Mouse (Mus musculus) c-Kit-positive CD71-positive TER-119-positive erythroid progenitor cells, embryonic 14.5 days (primary cell): ENCODE data around the gene Gnptab.

Experiments used
- DNase-seq: peaks from one replicate; pipeline ENCODE4 v3.0.0-alpha.2; 2013; ENCODE audit warnings: low spot score

Gene Gnptab

DNA sequence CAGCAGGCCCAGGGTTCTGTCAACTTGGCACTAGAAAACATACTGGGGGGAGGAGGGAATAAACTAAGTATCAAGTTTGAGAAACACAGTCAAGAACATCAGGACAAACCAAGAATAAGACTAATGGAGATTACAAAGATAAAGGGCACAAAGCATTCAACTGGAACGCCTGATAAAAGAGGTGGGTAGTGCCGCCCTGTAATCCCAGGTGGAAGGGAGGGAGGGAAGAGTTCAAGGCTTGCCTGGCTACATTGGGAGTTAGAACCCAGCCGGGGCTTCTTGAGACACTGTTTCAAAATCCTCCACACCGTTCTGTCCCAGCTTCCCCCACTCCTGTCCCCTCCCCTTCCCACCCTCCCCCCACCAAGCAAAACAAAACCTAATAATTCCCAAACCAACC is 1.3 kb upstream of the Gnptab start:
- no peak for DNase-seq

DNA sequence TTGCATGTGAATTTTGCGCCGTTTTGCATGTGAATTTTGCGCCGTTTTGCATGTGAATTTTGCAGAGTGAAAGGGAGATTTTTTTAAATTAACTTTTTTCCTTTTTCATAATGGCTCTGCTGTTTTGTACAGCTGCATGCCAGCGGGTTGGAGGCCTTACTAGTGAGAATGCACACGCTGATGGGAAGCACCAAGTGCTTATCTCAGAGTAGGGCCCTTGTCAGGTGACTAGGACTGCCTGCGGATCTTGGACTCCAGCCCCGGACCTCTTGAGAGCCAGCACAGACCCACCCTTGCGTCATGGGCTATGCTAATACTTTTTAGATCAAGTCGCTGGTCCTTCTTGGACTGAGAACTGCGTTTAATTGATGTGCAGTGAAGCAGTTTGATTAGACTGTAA is 1.1 kb downstream of the Gnptab start:
- peak; percentile 55 for DNase-seq

- no peak for DNase-seq
These were observed 1.6 kb downstream of the Gnptab start for GRCm38 (mm10) chr10:88380430-88381060.

DNA sequence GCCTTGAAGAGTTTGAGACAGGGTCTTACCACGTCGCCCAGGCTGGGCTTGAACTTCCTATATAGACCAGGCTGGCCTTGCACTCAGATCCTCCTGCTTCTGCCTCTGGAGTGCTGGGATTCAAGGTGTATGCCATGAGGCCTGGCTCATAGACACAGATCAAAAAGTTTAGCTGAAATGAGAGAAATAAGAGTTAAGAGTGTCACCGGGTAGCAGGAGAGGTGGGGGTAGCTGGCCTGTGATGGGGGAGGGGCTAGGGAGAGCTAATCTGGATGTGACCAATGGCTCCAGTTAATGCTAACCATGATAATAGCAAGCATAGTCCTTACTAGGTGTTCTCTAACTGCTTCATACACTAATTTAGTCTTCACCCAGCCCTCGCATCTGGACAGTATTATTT is 2.4 kb downstream of the Gnptab start:
- DNase-seq: no peak

DNA sequence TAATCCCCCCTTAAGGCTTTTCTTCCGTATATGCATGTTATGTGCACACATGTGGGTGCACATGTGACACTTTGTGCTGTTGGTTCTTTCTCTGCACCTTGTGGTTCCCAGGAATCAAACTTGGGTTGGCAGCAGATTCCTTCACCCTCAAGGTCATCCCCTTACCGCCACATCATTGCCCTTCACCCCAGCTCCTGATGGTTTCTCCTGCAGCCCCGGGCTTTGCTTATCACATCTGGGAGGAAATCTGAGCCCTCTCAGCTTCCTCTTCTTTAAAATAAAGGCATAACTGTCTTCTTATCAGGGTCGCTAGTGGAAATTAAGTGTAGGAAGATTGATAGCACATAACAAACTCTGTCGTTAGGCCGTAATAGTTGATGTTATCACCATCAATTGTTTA is 3.1 kb downstream of the Gnptab start:
- no peak for DNase-seq

DNA sequence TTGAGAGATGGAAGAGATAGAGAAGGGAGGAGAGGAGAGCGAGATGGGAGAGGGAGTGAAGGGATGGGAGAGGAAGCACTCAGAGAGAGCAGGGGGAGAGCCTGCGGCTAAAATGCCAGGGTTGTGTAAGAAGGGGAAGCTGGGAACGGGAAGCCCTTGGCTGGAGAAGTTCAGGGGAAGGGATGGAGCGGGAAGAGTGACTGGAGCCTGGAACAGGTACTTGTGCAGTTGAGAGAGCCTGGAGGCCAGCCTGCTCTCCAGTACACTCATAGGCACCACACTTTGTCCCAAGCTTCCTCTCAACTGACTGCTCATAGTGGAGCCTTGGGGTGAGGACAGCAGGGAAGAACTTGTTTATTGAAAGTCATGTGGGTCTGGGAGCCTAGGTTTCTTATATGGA is 4.5 kb downstream of the Gnptab start:
- no peak for DNase-seq

DNA sequence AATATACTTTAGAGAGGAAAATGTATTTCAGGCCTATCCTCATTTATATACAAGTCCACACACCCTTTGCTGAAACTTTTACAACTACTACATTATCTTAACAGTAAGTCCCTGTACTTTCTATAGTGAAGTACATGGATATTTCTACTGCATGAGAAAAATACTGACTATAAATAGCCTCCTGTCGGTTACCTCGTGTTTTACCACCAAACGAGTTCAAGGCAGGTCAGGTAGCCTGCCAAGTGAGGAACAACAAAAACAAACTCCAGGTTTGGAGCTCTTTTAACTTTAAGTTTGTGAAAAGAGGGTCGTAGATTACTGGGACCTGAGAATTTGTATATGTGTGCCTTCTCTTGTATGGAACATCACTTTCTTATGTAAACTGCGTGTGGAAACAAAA is 5.1 kb downstream of the Gnptab start:
- no peak for DNase-seq

DNA sequence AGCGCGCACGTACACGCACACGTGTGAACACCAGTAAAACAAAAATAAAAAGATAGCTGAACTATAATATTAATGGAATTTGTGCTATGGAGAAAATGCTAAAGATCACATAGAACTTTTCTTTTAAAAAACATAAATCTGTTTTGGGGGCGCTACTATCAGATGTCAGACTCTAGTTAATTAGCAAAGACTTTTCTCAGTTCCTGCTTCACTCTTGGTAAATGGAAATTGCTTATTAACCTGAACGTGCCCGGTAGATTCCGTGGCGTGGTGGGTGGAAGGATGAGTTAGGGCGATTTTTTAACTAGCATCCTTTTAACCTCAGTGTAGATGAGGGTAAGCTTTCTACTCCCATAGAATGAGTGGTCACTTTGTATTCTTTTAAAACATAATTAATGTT is 6.4 kb downstream of the Gnptab start:
- DNase-seq: no peak

DNA sequence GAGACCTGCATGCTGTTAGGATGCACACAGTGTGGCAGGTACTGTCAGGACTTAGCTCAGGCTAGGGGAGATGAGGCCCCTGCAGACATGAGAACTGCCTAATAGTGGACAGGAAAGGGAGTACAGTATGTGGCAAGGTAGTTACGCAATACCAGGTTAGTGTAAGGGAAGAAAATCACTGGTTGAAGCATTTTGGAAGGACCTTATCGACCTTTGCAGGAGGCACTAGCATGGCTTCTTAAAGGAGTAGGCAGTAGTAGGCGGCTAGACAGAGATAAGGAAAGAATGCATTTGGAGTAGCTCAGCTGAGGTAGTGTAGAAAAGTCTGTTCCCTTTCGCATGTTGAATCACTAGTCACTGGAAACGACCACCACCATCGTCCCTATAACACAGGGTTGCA is 6.8 kb downstream of the Gnptab start:
- DNase-seq: peak; percentile 44

- DNase-seq: no peak
These were observed 7.3 kb downstream of the Gnptab start for GRCm38 (mm10) chr10:88386251-88386650.

DNA sequence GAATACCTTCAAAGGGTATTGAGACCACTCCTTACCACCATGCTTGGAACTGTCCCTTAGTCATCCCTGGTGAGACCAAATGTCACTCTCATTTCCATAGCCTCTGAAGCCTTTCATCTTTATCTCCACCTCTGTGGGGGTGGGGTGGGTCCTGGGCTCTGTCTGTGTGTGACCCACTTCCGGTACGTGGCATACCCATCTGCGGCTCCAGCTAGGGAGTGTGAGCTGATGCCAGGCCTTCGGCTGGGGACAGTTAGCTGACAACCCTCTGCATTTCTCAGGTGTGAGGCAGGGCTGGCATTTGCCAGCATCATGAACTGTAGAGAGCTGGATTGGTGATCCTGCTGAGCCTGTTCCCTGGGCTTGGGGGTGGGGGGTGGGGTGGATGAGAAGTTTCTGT is 10.6 kb downstream of the Gnptab start:
- no peak for DNase-seq

DNA sequence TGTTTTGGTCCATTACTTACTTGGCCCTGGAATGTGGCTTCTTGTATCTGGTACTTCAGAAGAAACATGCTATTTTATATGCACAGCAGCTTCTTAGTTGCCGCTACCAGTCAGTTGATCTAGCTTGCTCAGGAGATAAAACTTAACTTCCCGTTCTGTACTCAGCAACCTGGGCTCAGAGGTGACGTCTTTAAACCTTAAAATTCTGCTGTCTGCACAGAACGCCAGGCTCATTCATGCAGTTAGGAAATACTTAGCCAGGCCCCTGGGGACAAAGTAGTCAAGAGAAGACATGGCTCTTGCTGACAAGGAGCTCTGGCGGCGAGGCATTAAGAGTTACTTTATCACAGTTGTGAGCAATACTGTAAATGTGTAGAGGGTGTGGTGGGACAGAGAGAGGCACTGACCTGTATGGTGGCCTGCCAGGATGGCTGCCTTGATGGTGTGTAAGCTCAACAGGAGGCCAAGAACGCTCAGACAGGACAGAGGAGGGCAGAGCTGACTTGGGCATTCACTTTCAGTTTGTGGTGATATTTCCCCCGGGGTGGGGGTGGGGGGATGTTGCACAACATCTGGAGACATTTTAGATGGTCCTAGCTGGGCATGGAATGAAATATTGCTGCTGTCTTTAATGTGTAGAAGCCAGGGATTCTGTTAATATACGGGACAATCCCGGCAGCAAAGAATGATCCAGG is 11.3 kb downstream of the Gnptab start:
- DNase-seq: no peak

GRCm38 (mm10) chr10:88391495-88391894 is 12.6 kb downstream of the Gnptab start:
- no peak for DNase-seq

GRCm38 (mm10) chr10:88392181-88392847 is 13.4 kb downstream of the Gnptab start:
- DNase-seq: no peak

DNA sequence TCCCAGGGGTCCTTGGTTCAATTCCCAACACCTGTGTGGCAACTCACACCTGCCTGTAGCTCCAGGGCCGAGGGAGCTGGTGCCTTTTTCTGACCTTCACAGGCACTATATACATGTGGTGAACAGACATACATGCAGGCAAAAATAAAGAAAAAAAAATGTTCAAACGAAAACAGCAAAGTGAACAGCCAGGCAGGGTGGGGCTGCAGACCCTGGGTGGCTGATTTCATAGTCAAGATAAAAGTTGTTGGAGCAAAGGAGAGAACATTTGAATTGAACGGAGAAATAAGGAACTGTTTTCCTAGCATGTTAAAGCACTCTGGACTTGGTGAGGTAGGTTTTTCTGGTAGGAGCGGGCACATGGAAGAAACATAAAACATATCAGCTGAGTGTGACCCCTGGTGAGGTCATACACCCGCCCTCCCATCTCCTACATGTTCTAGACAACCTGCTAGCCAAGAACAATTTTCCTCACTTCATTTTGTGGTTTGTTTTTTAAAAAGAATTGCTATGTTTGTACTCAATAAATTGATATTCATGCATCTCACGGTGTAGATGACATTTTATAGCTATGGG is 19.8 kb downstream of the Gnptab start:
- no peak for DNase-seq

GRCm38 (mm10) chr10:88399271-88399670 is 20.3 kb downstream of the Gnptab start:
- DNase-seq: no peak

- no peak for DNase-seq
These were observed 24.1 kb downstream of the Gnptab start for GRCm38 (mm10) chr10:88403021-88403420.

- DNase-seq: no peak
These were observed 25.3 kb downstream of the Gnptab start for GRCm38 (mm10) chr10:88404220-88404619.

DNA sequence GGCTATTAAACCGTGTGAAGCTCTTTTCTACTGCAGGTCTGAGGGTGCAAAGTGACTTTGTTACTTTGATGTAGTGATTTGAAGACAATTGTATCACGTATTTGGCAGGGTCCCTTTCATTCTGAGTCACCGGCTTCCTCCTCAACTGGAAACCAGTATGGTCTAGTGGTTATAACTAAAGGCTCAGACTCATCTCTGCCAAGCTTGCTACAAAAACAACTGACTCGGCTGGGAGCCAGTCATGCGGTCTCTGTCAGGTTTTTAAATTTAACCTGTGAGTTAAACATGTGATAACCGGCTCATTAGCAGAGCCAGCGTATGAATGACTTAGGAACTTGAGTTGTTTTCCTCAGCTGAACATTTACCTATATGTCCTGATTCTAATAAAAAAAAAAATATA is 26.9 kb downstream of the Gnptab start:
- DNase-seq: no peak

DNA sequence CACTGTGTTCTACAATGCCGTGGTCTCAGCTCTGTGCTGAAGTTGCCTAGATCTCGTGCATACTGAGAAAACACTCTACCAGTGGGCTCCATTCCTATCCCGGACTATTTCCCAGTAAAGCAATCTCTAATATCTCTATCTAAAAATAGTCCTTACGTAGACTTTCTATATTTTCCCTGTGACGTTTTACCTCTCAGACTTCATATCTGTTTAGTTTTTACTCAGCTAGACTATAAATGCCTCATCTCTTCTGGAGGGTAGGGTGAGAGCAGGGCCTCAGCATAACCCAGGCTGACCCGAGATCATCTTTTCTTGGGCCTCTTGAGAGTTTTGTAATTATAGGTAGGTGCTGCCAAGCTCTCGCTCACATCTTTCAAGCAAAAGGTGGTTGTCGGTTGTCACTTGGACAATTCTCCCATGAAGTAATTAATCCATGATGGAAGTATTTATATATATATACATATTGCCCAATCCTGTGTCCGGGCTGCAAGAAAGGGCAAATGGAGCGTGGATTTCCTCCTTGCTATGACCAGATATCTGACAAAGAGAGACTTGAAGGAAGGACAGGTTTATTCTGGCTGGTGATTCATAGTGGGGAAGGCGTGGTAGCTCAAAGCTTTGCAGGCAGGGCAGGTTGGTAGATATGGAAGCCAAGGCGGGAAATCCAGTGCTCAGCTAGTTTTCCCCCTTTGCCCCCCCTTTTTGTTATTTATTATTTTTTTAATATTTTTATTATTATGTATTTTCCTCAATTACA is 29.1 kb downstream of the Gnptab start:
- no peak for DNase-seq

DNA sequence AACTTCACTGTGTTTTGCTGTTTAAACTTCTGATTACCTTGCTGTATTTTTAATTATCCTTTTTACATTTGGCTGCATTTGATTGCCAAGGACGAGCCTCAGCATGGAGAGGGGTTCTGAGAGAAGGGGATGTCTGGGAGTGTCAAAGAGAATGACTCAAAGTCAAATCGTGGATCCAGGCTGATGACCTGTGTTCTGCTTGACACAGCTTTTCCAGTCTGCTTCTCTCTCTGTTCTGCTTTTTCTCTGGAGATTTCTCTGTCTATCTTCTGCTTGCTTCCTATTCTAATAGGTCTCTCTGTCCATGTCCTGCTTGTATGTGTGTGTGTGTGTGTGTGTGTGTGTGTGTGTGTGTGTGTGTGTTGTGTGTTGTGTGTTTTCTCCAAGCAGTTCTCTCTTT is 30.8 kb downstream of the Gnptab start:
- no peak for DNase-seq

GRCm38 (mm10) chr10:88412290-88412995 is 33.5 kb downstream of the Gnptab start:
- DNase-seq: no peak
